Mouse (Mus musculus) hindbrain, embryonic 10.5 days (tissue): ENCODE data around the gene Sh3bp4. TPM values are rescaled to one million over a fixed set of nuclear protein-coding genes. Genes with fewer than 3 reads are reported as not detected.

ENCODE experiments used
- DNase-seq: peaks from one replicate; pipeline ENCODE4 v3.0.0-alpha.2; 2017; ENCODE audit warnings: low spot score
- H3K27ac ChIP-seq: fragments of 300-500 bp; sonication (generic); 2 replicates; pipeline ENCODE4 v1.5.1; 2016; ENCODE audit warnings: mild to moderate bottlenecking, moderate library complexity
- H3K27me3 ChIP-seq: fragments of 300-500 bp; sonication (generic); 2 replicates; pipeline ENCODE4 v1.6.1; 2016; ENCODE audit warnings: mild to moderate bottlenecking; ENCODE audit not compliant: poor library complexity, insufficient read depth, severe bottlenecking
- H3K36me3 ChIP-seq: fragments of 300-500 bp; sonication (generic); 2 replicates; pipeline ENCODE4 v1.6.1; 2016; ENCODE audit warnings: mild to moderate bottlenecking, moderate library complexity
- H3K4me1 ChIP-seq: fragments of 300-500 bp; sonication (generic); replicated peaks from 2 replicates; pipeline ENCODE4 v1.6.1; 2016; ENCODE audit warnings: mild to moderate bottlenecking
- H3K4me3 ChIP-seq: fragments of 300-500 bp; sonication (generic); 2 replicates; pipeline ENCODE4 v1.5.1; 2016; ENCODE audit warnings: mild to moderate bottlenecking, moderate library complexity
- H3K9me3 ChIP-seq: fragments of 300-500 bp; sonication (generic); 2 replicates; pipeline ENCODE4 v1.6.1; 2016; ENCODE audit warnings: mild to moderate bottlenecking, moderate library complexity
- WGBS: fragments of 180-500 bp; shearing (Covaris S2); methylation state at CpG from one replicate; pipeline ENCODE4 v1.1.7; 2016; 5-methylcytosine and 5-hydroxymethylcytosine counted together
- polyA plus RNA-seq: library from polyadenylated mRNA; unstranded; fragments of >200 nt; fragmentation: Nextera tagmentation; extraction: Ambion mirVana; gene quantifications from 2 replicates; pipeline ENCODE4 v1.2.1, GENCODE M21; 2016

Sh3bp4 gene
- polyA plus RNA-seq, 1 experiment from 2014 or later = 27.2 TPM

GRCm38 (mm10) chr1:89088748-89089288, 18.6 kb downstream of the Sh3bp4 start:
- DNase-seq = no peak
- 68% methylated on average over 3 of the region's 3 CpGs for WGBS
- Histone ChIP-seq H3K4me3 (no peak overlapping the region), H3K27me3 (no peaks in the 10 kb centered on the region), H3K27ac (peak overlapping the region; percentile 62; the same call in 1 of the 2 replicates), H3K4me1 (peaks cover 90% of the 10 kb centered on the region), H3K9me3 (no peaks in the 10 kb centered on the region), H3K36me3 (peaks cover 10% of the 10 kb centered on the region)

- 82% methylated on average over 21 of the region's 21 CpGs for WGBS
- peaks cover 4% of the 10 kb centered on the region; the same call in 1 of the 2 replicates for H3K36me3 ChIP-seq
- H3K27me3 ChIP-seq = no peaks in the 10 kb centered on the region
- DNase-seq = no peak
- H3K9me3 ChIP-seq = no peaks in the 10 kb centered on the region
- no peak overlapping the region for H3K4me3 ChIP-seq
- peak overlapping the region; percentile 53 for H3K27ac ChIP-seq
- peaks cover 98% of the 10 kb centered on the region for H3K4me1 ChIP-seq
Observed at GRCm38 (mm10) chr1:89089821-89090600, 19.8 kb downstream of the Sh3bp4 start.

- Histone ChIP-seq H3K36me3 (no peaks in the 10 kb centered on the region), H3K4me1 (peaks cover 98% of the 10 kb centered on the region), H3K9me3 (no peaks in the 10 kb centered on the region), H3K4me3 (no peak overlapping the region), H3K27ac (peak overlapping the region; percentile 60), H3K27me3 (no peaks in the 10 kb centered on the region)
- WGBS = 73% methylated on average over 8 of the region's 8 CpGs
- no peak for DNase-seq
Observed at GRCm38 (mm10) chr1:89090676-89091075, 20.5 kb downstream of the Sh3bp4 start.

GRCm38 (mm10) chr1:89092019-89092418, 21.8 kb downstream of the Sh3bp4 start:
- H3K27me3 ChIP-seq = no peaks in the 10 kb centered on the region
- 34% methylated on average over 5 of the region's 5 CpGs for WGBS
- H3K4me1 ChIP-seq = peaks cover 95% of the 10 kb centered on the region
- no peaks in the 10 kb centered on the region for H3K9me3 ChIP-seq
- peak; percentile 37 for DNase-seq
- H3K27ac ChIP-seq = peak overlapping the region; percentile 86
- H3K4me3 ChIP-seq = peak overlapping the region; percentile 37; the same call in 1 of the 2 replicates
- H3K36me3 ChIP-seq = no peaks in the 10 kb centered on the region

- peak overlapping the region; percentile 86 for H3K27ac ChIP-seq
- no peaks in the 10 kb centered on the region for H3K27me3 ChIP-seq
- peak; percentile 75 for DNase-seq
- H3K36me3 ChIP-seq = no peaks in the 10 kb centered on the region
- WGBS = 4% methylated on average over 19 of the region's 19 CpGs
- H3K4me3 ChIP-seq = peak overlapping the region; percentile 37
- H3K9me3 ChIP-seq = no peaks in the 10 kb centered on the region
- H3K4me1 ChIP-seq = peaks cover 90% of the 10 kb centered on the region
Observed at GRCm38 (mm10) chr1:89092442-89092991, 22.3 kb downstream of the Sh3bp4 start.

- Histone ChIP-seq H3K9me3 (no peaks in the 10 kb centered on the region), H3K4me1 (peaks cover 78% of the 10 kb centered on the region), H3K36me3 (no peaks in the 10 kb centered on the region), H3K27ac (peak overlapping the region; percentile 86), H3K27me3 (no peaks in the 10 kb centered on the region), H3K4me3 (no peak overlapping the region)
- WGBS = 75% methylated on average over 5 of the region's 5 CpGs
- DNase-seq = no peak
Observed at GRCm38 (mm10) chr1:89093696-89094095, 23.5 kb downstream of the Sh3bp4 start.

- no peak for DNase-seq
- Histone ChIP-seq H3K27ac (no peak overlapping the region), H3K36me3 (no peaks in the 10 kb centered on the region), H3K27me3 (no peaks in the 10 kb centered on the region), H3K9me3 (no peaks in the 10 kb centered on the region), H3K4me1 (peaks cover 71% of the 10 kb centered on the region), H3K4me3 (no peak overlapping the region)
- 62% methylated on average over 4 of the region's 4 CpGs for WGBS
Observed at GRCm38 (mm10) chr1:89094416-89094815, 24.2 kb downstream of the Sh3bp4 start.

GRCm38 (mm10) chr1:89095642-89096424, 25.6 kb downstream of the Sh3bp4 start:
- no peaks in the 10 kb centered on the region for H3K27me3 ChIP-seq
- 14% methylated on average over 14 of the region's 14 CpGs for WGBS

GRCm38 (mm10) chr1:89102231-89103003, 32.2 kb downstream of the Sh3bp4 start:
- DNase-seq = peak; percentile 65
- Histone ChIP-seq H3K27me3 (no peaks in the 10 kb centered on the region), H3K27ac (peak overlapping the region; percentile 86), H3K4me3 (peak overlapping the region; percentile 5; the same call in 1 of the 2 replicates), H3K4me1 (peaks cover 52% of the 10 kb centered on the region), H3K36me3 (0 out of 2 replicates have a peak, but pooled peaks cover 6% of the 10 kb centered on the region), H3K9me3 (no peaks in the 10 kb centered on the region)
- 21% methylated on average over 15 of the region's 15 CpGs for WGBS

More at GRCm38 (mm10) chr1:89095642-89096424, 25.6 kb downstream of the Sh3bp4 start:
- peak overlapping the region; percentile 46; the same call in 1 of the 2 replicates for H3K27ac ChIP-seq
- H3K4me1 ChIP-seq = peaks cover 56% of the 10 kb centered on the region
- no peak overlapping the region for H3K4me3 ChIP-seq
- no peaks in the 10 kb centered on the region for H3K36me3 ChIP-seq
- no peaks in the 10 kb centered on the region for H3K9me3 ChIP-seq
- peak; percentile 15 for DNase-seq

GRCm38 (mm10) chr1:89103004-89103263, 32.7 kb downstream of the Sh3bp4 start:
- peak; percentile 34 for DNase-seq
- Histone ChIP-seq H3K27me3 (no peaks in the 10 kb centered on the region), H3K27ac (peak overlapping the region; percentile 86), H3K36me3 (0 out of 2 replicates have a peak, but pooled peaks cover 7% of the 10 kb centered on the region), H3K9me3 (no peaks in the 10 kb centered on the region), H3K4me3 (0 out of 2 replicates have a peak overlapping the region, but pooled peaks have one; percentile 5), H3K4me1 (peaks cover 57% of the 10 kb centered on the region)
- 23% methylated on average over 3 of the region's 3 CpGs for WGBS

GRCm38 (mm10) chr1:89103505-89103904, 33.3 kb downstream of the Sh3bp4 start:
- no peaks in the 10 kb centered on the region for H3K9me3 ChIP-seq
- H3K27ac ChIP-seq = peak overlapping the region; percentile 86
- H3K4me3 ChIP-seq = no peak overlapping the region
- H3K36me3 ChIP-seq = 0 out of 2 replicates have a peak, but pooled peaks cover 7% of the 10 kb centered on the region
- H3K4me1 ChIP-seq = peaks cover 63% of the 10 kb centered on the region
- no peaks in the 10 kb centered on the region for H3K27me3 ChIP-seq
- DNase-seq = no peak
- WGBS = 82% methylated on average over 12 of the region's 12 CpGs
